Mouse (Mus musculus) liver, embryonic 13.5 days (tissue): ENCODE measurements around the gene Pcif1. TPM values are rescaled to one million over a fixed set of nuclear protein-coding genes. Genes with fewer than 3 reads are reported as not detected.

ENCODE experiments used
- polyA plus RNA-seq: library from polyadenylated mRNA; unstranded; fragments of >200 nt; fragmentation: Nextera tagmentation; extraction: Ambion mirVana; gene quantifications from 2 replicates; pipeline ENCODE4 v1.2.1, GENCODE M21; 2015

Pcif1 gene
- polyA plus RNA-seq, 1 experiment from 2014 or later = 48.3 TPM

Other genes with a start within 250 kb of the Pcif1 start
- not detected in 2 replicates for gene Wfdc16, start 240.5 kb upstream of the Pcif1 start, polyA plus RNA-seq
- gene Wfdc10, start 223.3 kb upstream of the Pcif1 start, polyA plus RNA-seq = not detected in 2 replicates
- gene Wfdc9, start 222.7 kb upstream of the Pcif1 start, polyA plus RNA-seq = not detected in 2 replicates
- gene Wfdc11, start 205.2 kb upstream of the Pcif1 start, polyA plus RNA-seq = not detected in 2 replicates
- gene Wfdc13, start 194.2 kb upstream of the Pcif1 start, polyA plus RNA-seq = not detected in 2 replicates
- not detected in 2 replicates for gene Spint4, start 180.8 kb upstream of the Pcif1 start, polyA plus RNA-seq
- not detected in 2 replicates for gene Spint5, start 164.0 kb upstream of the Pcif1 start, polyA plus RNA-seq
- 0.93 and 1.0 TPM in 2 replicates for gene Wfdc3, start 133.4 kb upstream of the Pcif1 start, polyA plus RNA-seq
- 47.3 and 49.8 TPM in 2 replicates for gene Dnttip1, start 133.3 kb upstream of the Pcif1 start, polyA plus RNA-seq
- gene Ube2c, start 109.4 kb upstream of the Pcif1 start, polyA plus RNA-seq = 762 and 764 TPM in 2 replicates
- gene Tnnc2, start 99.3 kb upstream of the Pcif1 start, polyA plus RNA-seq = 5.1 and 8.4 TPM in 2 replicates
- 4.1 TPM in 2 replicates for gene Snx21, start 93.5 kb upstream of the Pcif1 start, polyA plus RNA-seq
- gene Acot8, start 74.4 kb upstream of the Pcif1 start, polyA plus RNA-seq = 18.8 and 20.3 TPM in 2 replicates
- 4.3 and 5.1 TPM in 2 replicates for gene Zswim3, start 74.2 kb upstream of the Pcif1 start, polyA plus RNA-seq
- 6.2 and 6.9 TPM in 2 replicates for gene Zswim1, start 56.6 kb upstream of the Pcif1 start, polyA plus RNA-seq
- not detected in 2 replicates for gene Spata25, start 50.8 kb upstream of the Pcif1 start, polyA plus RNA-seq
- gene Ctsa, start 46.4 kb upstream of the Pcif1 start, polyA plus RNA-seq = 65.4 and 69.2 TPM in 2 replicates
- gene Neurl2, start 45.8 kb upstream of the Pcif1 start, polyA plus RNA-seq = 2.4 and 2.5 TPM in 2 replicates
- 7.7 and 8.3 TPM in 2 replicates for gene Pltp, start 21.6 kb upstream of the Pcif1 start, polyA plus RNA-seq
- gene Zfp335, start 32.5 kb downstream of the Pcif1 start, polyA plus RNA-seq = 5.4 and 6.1 TPM in 2 replicates
- gene Mmp9, start 61.5 kb downstream of the Pcif1 start, polyA plus RNA-seq = 1.1 and 1.2 TPM in 2 replicates
- 0.17 and 0.18 TPM in 2 replicates for gene Slc12a5, start 81.5 kb downstream of the Pcif1 start, polyA plus RNA-seq
- gene Ncoa5, start 155.6 kb downstream of the Pcif1 start, polyA plus RNA-seq = 18.3 and 22.2 TPM in 2 replicates
- 3.4 and 3.8 TPM in 2 replicates for gene Cd40, start 176.3 kb downstream of the Pcif1 start, polyA plus RNA-seq
- gene 1700025C18Rik, start 211.4 kb downstream of the Pcif1 start, polyA plus RNA-seq = not detected in 2 replicates